Mouse (Mus musculus) ovary, adult 18-20 months (tissue): ENCODE data around the gene Iqcc.
A peak's percentile ranks its signal among the peaks of the same experiment; 100 is the strongest.

Experiments used
- DNase-seq: peaks from one replicate; pipeline ENCODE4 v3.0.0; 2022; ENCODE audit warnings: low spot score, mixed read lengths

Gene Iqcc

DNA sequence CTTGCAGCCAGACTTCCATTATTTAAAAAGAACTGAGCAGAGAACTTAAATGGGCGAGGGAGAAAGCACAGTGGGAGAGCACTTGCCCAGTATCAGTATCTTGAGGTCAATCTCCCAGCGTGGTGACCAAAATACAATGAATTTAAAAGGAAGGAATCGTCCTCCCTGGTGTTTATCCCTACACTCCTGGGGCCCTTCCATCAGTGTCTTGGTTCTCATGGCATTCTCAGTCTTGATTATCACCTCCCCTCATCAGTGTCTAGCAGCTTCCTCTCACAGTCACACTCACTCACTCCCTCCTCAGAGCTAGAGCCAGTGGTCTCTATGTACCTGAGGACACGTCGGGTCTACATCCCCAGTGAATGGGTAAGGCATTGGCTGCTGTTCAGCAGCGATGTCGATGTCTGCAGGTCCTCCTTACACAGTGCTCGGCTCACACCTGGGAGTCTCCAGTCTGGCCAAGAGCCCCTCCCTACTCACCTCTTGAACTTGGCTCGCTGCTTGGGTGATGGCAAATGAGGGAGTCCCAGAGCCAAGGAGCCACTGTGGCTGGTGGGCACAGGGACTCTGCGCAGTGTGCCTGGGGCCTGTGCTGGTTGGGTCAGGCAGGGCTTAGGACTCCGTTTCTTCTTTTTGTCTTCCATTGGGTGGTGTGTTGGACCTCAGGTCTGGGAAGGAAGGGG lies 3.4 kb upstream of the Iqcc start:
- no peak for DNase-seq

GRCm38 (mm10) chr4:129621283-129621841 lies 2.5 kb upstream of the Iqcc start:
- DNase-seq, result peak; percentile 74

DNA sequence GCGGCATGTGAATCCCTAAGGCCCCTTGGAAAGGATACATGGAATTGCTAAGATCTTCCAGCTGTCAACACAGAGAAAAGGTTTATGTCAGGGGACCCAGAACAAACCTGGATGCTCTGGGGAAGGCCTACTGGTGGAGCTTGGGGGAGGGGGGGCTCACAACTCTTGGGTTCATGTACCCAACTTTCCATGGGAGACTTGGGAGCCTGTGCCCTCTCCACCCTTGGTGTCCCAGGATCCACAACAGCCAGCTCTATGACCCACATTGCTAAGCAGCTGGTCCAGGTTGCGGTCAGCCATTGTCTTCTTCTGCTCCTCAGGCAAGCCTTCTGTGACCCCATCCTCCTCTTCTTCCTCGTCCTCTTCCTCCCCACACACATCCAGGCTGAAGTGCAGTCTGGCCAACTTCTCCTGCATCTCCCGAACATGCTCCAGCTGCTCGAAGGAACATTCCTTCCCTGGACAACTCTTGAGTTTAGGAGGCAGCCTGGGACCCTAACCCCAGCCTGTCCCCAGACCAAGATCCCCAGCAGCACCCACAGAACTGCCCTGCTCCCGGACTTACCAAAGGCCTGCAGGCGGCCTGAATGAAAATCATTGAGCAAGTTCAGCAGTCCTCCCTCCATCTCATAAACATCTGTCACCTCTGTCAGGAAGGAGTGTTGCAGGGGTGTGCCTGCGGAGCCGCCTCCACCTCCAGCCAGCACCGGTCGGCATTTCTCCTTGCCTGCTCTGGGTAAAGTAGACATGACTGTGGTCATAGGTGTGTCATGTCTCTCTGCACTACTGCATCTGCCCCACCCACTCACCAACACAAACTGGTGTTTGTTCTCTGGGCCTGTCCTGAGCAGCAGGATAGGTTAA lies 1.8 kb upstream of the Iqcc start:
- no peak for DNase-seq

DNA sequence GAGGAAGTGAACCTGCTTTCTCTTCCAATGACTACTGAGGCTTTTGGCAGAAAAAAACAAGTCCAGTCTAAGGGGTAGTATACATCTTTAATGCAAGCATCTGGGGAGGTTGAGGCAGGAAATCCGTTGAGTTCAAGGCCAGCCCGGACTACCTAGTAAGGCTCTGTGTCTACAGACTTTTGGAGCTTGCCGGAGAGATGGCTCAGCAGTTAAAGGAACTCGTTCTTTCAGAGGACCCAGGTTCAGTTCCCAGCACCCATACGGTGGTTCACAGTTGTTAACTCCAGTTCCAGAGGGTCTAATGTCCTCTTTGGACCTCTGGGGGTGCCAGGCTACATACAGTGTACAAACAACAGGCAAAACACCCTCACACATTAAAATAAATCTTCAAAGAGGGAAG lies 868 bp downstream of the Iqcc start:
- DNase-seq, result no peak

- no peak for DNase-seq
These were observed 1.7 kb downstream of the Iqcc start for GRCm38 (mm10) chr4:129617121-129617641.

DNA sequence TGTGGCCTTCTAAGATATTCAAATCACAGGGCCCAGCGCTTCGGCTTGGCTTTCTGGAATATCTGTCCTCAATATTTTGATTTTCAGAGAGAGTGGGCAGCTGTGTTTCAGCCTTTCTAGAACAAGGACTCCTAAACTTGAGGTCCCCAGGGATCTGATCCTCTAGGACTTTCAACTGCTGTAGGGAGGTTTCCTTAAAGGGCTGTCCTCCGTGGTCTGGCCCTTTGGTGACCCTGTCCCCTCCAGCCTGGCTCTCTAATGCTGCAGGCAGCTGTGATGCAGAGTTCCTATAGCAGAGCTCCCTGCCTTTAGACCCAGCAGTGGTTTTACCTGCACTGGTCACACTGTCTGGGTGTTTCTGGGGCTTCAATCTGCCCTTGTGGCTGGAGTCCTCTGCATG lies 2.3 kb downstream of the Iqcc start:
- DNase-seq, result no peak

DNA sequence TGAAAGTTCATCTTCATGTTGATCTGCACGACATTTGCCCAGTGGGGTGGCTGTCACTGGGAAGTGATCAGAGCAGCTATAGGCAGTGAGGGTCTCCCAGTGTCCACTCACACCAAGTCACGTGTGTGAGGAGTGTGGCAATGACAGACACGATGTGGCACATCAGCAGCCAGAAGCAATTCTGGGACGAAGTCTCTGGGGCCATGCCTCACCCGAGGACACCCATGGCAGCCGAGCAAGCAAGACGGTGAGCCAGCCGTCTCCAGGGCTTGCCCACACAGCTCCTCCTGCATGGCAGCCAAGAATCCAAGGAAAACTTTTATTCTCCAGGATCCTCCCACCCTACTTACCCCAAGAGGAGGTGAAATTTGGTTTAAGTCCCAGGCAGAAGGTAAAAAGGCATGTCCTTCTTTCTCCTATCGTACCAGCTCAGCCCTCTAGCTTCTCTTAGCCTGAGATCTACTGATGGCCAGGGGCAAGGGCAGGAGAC lies 3.1 kb downstream of the Iqcc start:
- DNase-seq, result no peak

- no peak for DNase-seq
These were observed 4.8 kb downstream of the Iqcc start, which contains the start of gene Dcdc2b for GRCm38 (mm10) chr4:129614093-129614492. Dcdc2b (minus strand) TSS chr4:129614257.

DNA sequence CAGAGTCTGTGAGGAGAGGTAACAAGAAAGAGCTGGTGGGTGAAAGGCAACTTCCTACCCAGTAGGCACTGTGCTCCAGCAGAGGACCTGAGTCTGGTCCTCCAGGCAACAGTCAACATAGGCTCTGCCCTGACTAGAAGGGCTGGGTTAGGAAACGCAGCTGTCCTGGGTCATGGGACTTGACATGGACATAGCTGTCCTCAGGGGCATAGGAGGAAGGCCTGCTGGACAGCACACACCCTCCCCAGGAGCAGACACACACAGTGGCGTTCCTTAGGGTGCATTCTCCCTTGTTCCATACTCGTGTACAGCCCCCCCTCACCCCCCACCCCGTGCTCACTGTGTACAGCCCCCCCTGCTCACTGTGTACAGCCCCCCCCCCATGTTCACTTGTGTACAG lies 8.4 kb downstream of the Iqcc start:
- no peak for DNase-seq

DNA sequence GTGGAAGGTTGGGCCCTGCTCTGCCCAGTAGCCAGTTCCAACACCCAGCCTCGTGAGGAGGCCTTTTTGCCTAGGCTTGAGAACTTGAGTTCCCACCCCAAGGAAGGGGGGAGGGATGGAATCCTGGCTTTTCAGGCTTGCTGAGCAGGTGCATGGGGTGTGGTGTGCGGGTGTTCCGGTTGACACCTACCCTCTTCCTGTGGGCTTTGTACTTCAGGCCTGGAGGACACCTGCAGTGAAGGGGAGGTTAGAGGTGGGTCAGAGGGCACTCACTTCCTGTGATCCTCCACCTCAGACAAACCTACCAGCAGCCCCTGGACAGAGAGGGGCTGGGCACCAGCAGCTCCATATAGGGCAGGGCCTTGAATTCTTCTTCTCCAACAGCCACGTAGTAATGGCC lies 8.9 kb downstream of the Iqcc start:
- DNase-seq, result no peak

DNA sequence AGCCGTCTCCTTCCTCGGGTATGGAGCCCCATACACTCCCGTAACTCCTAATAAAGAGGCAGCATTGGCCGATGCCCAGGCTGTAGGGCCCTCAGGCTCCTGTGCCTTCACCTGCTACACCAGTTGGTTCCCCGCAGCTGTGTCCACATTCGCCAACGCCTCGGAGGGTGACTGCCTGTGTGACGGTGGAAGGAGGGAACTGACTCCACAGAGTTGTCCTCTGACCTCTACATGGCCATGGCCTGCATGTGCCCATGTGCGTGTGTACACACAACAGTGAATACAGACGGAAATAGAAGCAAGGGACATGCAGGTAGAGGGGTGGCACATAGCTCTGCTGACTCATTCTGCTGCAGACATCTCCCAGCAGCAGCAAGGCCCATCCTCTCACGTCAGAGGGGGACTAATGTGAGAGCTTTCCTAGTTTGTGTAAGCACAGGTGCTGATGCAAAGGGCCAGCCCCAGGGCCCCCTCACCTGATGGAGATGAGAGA lies 9.7 kb downstream of the Iqcc start:
- no peak for DNase-seq

GRCm38 (mm10) chr4:129608426-129609025 lies 10.4 kb downstream of the Iqcc start:
- peak; percentile 52 for DNase-seq

- peak; percentile 70 for DNase-seq
These were observed 18.4 kb downstream of the Iqcc start, which contains the start of the genes Eif3i and Tmem234 for GRCm38 (mm10) chr4:129600233-129601158. Eif3i (minus strand) TSS chr4:129600648. Tmem234 (plus strand) TSS chr4:129600668.

GRCm38 (mm10) chr4:129588865-129589264 lies 30.0 kb downstream of the Iqcc start:
- DNase-seq, result no peak

DNA sequence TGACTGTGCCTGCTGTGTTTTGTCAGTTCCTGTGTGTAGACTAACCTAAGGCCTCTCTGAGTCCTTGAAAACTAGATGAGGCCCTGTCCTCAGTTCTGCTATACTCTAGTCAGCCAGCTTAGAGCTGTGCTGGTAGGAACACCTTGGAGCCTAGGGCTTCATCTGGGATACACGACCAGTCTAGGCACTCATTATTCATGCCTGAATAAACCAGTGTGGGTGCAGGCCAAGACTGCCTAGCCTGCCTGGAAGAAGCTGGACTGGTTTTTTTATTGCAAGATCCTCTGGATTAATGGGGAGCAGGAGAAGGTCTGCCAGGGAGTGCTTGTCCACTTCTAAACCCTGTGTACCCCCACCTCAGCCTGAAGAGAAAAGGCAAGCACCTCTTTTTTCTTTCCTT lies 32.0 kb downstream of the Iqcc start:
- DNase-seq, result no peak

- DNase-seq, result no peak
These were observed 33.1 kb downstream of the Iqcc start for GRCm38 (mm10) chr4:129585773-129586172.

DNA sequence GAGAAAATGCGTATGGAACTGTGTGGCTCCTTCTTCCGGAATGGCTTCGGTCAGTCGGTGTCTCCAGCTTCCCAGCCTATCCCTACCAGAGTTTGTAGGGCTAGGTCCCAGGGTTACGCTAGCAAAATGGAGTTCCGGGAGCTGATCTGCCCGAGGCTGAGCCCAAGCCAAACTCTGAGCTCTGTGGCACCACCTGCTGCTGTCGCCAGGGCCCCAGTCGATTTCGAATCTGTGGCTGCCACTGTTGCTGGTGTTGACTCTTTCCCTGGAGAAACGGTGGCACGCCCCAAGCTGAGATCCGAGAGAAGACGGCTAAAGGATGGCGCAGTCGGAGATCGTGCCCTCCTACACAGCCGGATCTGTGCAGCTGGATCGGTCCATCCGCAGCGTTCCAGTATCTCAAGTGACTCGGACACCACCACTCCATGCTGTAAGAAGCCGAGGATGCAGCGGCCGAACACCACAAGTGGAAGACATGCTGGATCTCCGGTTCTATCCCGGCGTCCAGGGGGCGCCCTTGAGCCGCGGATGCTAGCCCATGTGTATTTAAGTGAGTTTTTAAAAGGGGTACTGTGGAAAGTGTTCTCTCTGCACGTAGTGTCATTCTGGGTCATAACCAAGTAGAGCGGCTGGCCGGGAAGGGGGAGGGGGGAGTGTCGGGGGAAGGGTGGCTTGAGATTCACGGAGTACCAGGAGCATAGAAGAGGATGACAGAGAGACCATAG lies 33.9 kb downstream of the Iqcc start:
- DNase-seq, result peak; percentile 64

GRCm38 (mm10) chr4:129584370-129584769 lies 34.5 kb downstream of the Iqcc start:
- DNase-seq, result no peak

GRCm38 (mm10) chr4:129582251-129582650 lies 36.6 kb downstream of the Iqcc start:
- DNase-seq, result no peak

DNA sequence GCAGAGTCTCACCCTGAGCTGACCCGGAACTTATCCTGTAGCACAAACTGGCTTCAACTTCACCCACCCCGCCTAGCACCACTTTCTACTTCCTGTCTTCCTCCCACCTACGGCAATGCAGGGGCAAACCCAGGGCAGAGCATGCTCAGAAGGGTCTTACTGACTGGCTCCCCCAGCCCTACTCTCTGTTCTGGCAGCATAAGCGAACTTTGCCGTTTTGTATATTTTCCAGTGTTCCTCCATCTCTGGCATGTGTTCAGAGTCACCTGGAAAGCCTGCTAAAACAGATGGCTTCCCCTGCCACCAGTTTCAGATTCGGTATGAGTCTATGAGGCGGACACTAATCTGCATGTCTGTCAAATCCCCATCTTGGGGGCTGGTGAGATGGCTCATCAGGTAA lies 38.6 kb downstream of the Iqcc start:
- DNase-seq, result no peak
